Mouse (Mus musculus) left cerebral cortex, postnatal 10 days (tissue): Measurements from ENCODE around the gene Actrt3. TPM values are rescaled to one million over a fixed set of nuclear protein-coding genes. Genes with fewer than 3 reads are reported as not detected.
A peak's percentile ranks its signal among the peaks of the same experiment; 100 is the strongest.
"Not testable (repeated sequence)": the region's sequence is repeated elsewhere in the genome, so short reads cannot be mapped to it uniquely, and the experiment has no call there.

Experiments
- DNase-seq, 2 experiments: peaks; one replicate each; pipeline ENCODE4 v3.0.0; 2021 to 2022; ENCODE audit warnings: low spot score in 2 of 2, mixed read lengths in 1 of 2; ENCODE audit errors: extremely low spot score in 1 of 2
- intact Hi-C: fragments of 180-260 bp; cut with DNase I; formaldehyde crosslinking; loops from one replicate; pipeline ENCODE4 v1.15.1; 2025
- total RNA-seq, 2 experiments: library from RNA; stranded (reverse); gene quantifications; 2 replicates each; pipeline ENCODE4 v1.2.3; 2021

Actrt3 gene
- total RNA-seq, 2 experiments from 2014 or later = 0.73 to 0.99 TPM

- peak in 1 of 2 experiments; percentile 53 for DNase-seq
- intact Hi-C loops = loop anchor here (10.0 kb wide), 1 partner anchor 540 kb away; no protein-coding TSS in a partner anchor
Observed at GRCm38 (mm10) chr3:30595111-30595832, 4.5 kb downstream of the Actrt3 start.

GRCm38 (mm10) chr3:30593719-30594485 is 5.8 kb downstream of the Actrt3 start:
- intact Hi-C loops = loop anchor here (10.0 kb wide), 1 partner anchor 541 kb away; no protein-coding TSS in a partner anchor
- DNase-seq = no peak

- no peak for DNase-seq
- intact Hi-C loops = loop anchor here (10.0 kb wide), 1 partner anchor 542 kb away; no protein-coding TSS in a partner anchor
Observed at GRCm38 (mm10) chr3:30592418-30592853, 7.3 kb downstream of the Actrt3 start.

GRCm38 (mm10) chr3:30588865-30589264 is 10.9 kb downstream of the Actrt3 start:
- intact Hi-C loops = no loop called here
- DNase-seq = no peak

- no peak for DNase-seq
- intact Hi-C loops = no loop called here
Observed at GRCm38 (mm10) chr3:30573549-30573948, 26.2 kb downstream of the Actrt3 start.

GRCm38 (mm10) chr3:30566333-30566732 is 33.4 kb downstream of the Actrt3 start:
- intact Hi-C loops = not testable (repeated sequence)

GRCm38 (mm10) chr3:30560677-30561314 is 38.9 kb downstream of the Actrt3 start:
- no peak for DNase-seq

More at GRCm38 (mm10) chr3:30566333-30566732, 33.4 kb downstream of the Actrt3 start:
- DNase-seq = not testable (repeated sequence)

GRCm38 (mm10) chr3:30553741-30554140 is 46.0 kb downstream of the Actrt3 start:
- intact Hi-C loops = loop anchor here (10.0 kb wide), 1 partner anchor 739 kb away; no protein-coding TSS in a partner anchor
- no peak for DNase-seq

More at GRCm38 (mm10) chr3:30560677-30561314, 38.9 kb downstream of the Actrt3 start:
- intact Hi-C loops = loop anchor here (5.0 kb wide), 1 partner anchor 828 kb away; no protein-coding TSS in a partner anchor

GRCm38 (mm10) chr3:30550218-30550617 is 49.5 kb downstream of the Actrt3 start:
- intact Hi-C loops = loop anchor here (10.0 kb wide), 1 partner anchor 735 kb away; no protein-coding TSS in a partner anchor
- DNase-seq = no peak

- peak in 1 of 2 experiments; percentile 31 for DNase-seq
- intact Hi-C loops = no loop called here
Observed at GRCm38 (mm10) chr3:30548928-30549327, 50.8 kb downstream of the Actrt3 start.

GRCm38 (mm10) chr3:30547908-30548307 is 51.8 kb downstream of the Actrt3 start, which contains the start of gene Mecom:
Gene Mecom (minus strand): TSS chr3:30548008.
- intact Hi-C loops = no loop called here
- DNase-seq = no peak

Other genes starting within 250 kb of the Actrt3 start
- 1 to 10 TPM; 4.2 to 4.7 TPM for gene Mecom, start 51.9 kb downstream of the Actrt3 start, total RNA-seq
- 10 to 100 TPM; 15.7 to 17.0 TPM for gene Mynn, start 2.1 kb upstream of the Actrt3 start, total RNA-seq
- not detected for gene Lrriq4, start 44.6 kb upstream of the Actrt3 start, total RNA-seq
- gene Lrrc34, start 47.9 kb upstream of the Actrt3 start, total RNA-seq = under 1 TPM; 0.30 to 0.34 TPM
- not detected for gene Lrrc31, start 99.9 kb upstream of the Actrt3 start, total RNA-seq
- gene Samd7, start 146.4 kb upstream of the Actrt3 start, total RNA-seq = not detected
- gene Sec62, start 192.9 kb upstream of the Actrt3 start, total RNA-seq = 10 to 100 TPM; 90.2 to 93.8 TPM